Mouse (Mus musculus) thymus, adult 2 months (tissue): Measurements from ENCODE around the gene Mical2. TPM values are rescaled to one million over a fixed set of nuclear protein-coding genes. Genes with fewer than 3 reads are reported as not detected.

ENCODE experiments used
- DNase-seq: peaks from one replicate; pipeline ENCODE4 v3.0.0; 2021
- H3K27ac ChIP-seq: fragments of 200-500 bp; 2 replicates; pipeline ENCODE4 v1.5.1; 2012; ENCODE audit warnings: low read length, control low read depth; ENCODE audit not compliant: control insufficient read depth, insufficient read depth
- H3K27me3 ChIP-seq: fragments of 200-500 bp; 2 replicates; pipeline ENCODE4 v1.6.1; 2012; ENCODE audit warnings: mild to moderate bottlenecking, low read length, moderate library complexity, mixed read lengths; ENCODE audit not compliant: control insufficient read depth, insufficient read depth
- H3K36me3 ChIP-seq: fragments of 200-500 bp; 2 replicates; pipeline ENCODE4 v1.6.1; 2012; ENCODE audit warnings: mild to moderate bottlenecking, low read length, moderate library complexity; ENCODE audit not compliant: control insufficient read depth, insufficient read depth
- H3K4me1 ChIP-seq: fragments of 200-500 bp; replicated peaks from 2 replicates; pipeline ENCODE4 v1.6.1; 2012; ENCODE audit warnings: low read length; ENCODE audit not compliant: control insufficient read depth, insufficient read depth
- H3K4me3 ChIP-seq: fragments of 200-500 bp; 2 replicates; pipeline ENCODE4 v1.5.1; 2012; ENCODE audit warnings: mild to moderate bottlenecking, low read length, control low read depth, moderate library complexity; ENCODE audit not compliant: control insufficient read depth, insufficient read depth
- CTCF ChIP-seq: fragments of 200-500 bp; IDR thresholded peaks from 2 replicates; pipeline ENCODE4 v1.5.1; 2012; ENCODE audit warnings: mild to moderate bottlenecking, control low read depth, low read length, moderate library complexity, borderline replicate concordance; ENCODE audit not compliant: control insufficient read depth, poor library complexity, insufficient read depth; ENCODE audit errors: extremely low read depth
- POLR2A ChIP-seq: fragments of 200-500 bp; IDR thresholded peaks from 2 replicates; pipeline ENCODE4 v1.6.1; 2012; ENCODE audit warnings: mild to moderate bottlenecking, low read length, control low read depth, moderate library complexity; ENCODE audit not compliant: control insufficient read depth, poor library complexity, insufficient read depth; ENCODE audit errors: extremely low read depth
- WGBS: fragments of 180-500 bp; shearing (Covaris S2); methylation state at CpG from one replicate; pipeline ENCODE4 v1.1.7; 2018; 5-methylcytosine and 5-hydroxymethylcytosine counted together
- polyA plus RNA-seq: library from polyadenylated mRNA; depleted of rRNA; stranded (reverse); fragments of >200 nt; gene quantifications from 2 replicates; pipeline ENCODE4 v1.2.3, GENCODE M21; 2012

The Mical2 gene
- polyA plus RNA-seq, 1 experiment = 3.5 TPM

- no peak overlapping the region for H3K4me3 ChIP-seq
- H3K27ac ChIP-seq = no peak overlapping the region
- DNase-seq = no peak
- H3K27me3 ChIP-seq = no peaks in the 10 kb centered on the region
- no peaks in the 10 kb centered on the region for H3K36me3 ChIP-seq
- TF ChIP-seq POLR2A = no peak
- no peak for TF ChIP-seq CTCF
- 95% methylated on average over 3 of the region's 3 CpGs for WGBS
- H3K4me1 ChIP-seq = peaks cover 33% of the 10 kb centered on the region
Measured at GRCm38 (mm10) chr7:112320052-112320730, 94.5 kb downstream of the Mical2 start.

GRCm38 (mm10) chr7:112321798-112322794, 96.4 kb downstream of the Mical2 start:
- TF ChIP-seq POLR2A = no peak
- TF ChIP-seq CTCF = no peak
- no peaks in the 10 kb centered on the region for H3K27me3 ChIP-seq
- no peaks in the 10 kb centered on the region for H3K36me3 ChIP-seq
- 28% methylated on average over 9 of the region's 9 CpGs for WGBS
- peaks cover 23% of the 10 kb centered on the region for H3K4me1 ChIP-seq
- DNase-seq = peak; percentile 48
- no peak overlapping the region for H3K4me3 ChIP-seq
- no peak overlapping the region for H3K27ac ChIP-seq

- Histone ChIP-seq H3K27ac (no peak overlapping the region), H3K27me3 (no peaks in the 10 kb centered on the region), H3K4me1 (peaks cover 13% of the 10 kb centered on the region), H3K36me3 (no peaks in the 10 kb centered on the region), H3K4me3 (no peak overlapping the region)
- no peak for TF ChIP-seq CTCF
- TF ChIP-seq POLR2A = no peak
- WGBS = 99% methylated on average over 5 of the region's 5 CpGs
- no peak for DNase-seq
Measured at GRCm38 (mm10) chr7:112324577-112324976, 98.9 kb downstream of the Mical2 start.

GRCm38 (mm10) chr7:112326852-112327251, 101.2 kb downstream of the Mical2 start:
- no peaks in the 10 kb centered on the region for H3K36me3 ChIP-seq
- no peaks in the 10 kb centered on the region for H3K27me3 ChIP-seq
- TF ChIP-seq CTCF (no peak), POLR2A (no peak)
- peaks cover 6% of the 10 kb centered on the region for H3K4me1 ChIP-seq
- H3K27ac ChIP-seq = no peak overlapping the region
- H3K4me3 ChIP-seq = no peak overlapping the region
- no peak for DNase-seq
- 99% methylated on average over 4 of the region's 4 CpGs for WGBS

- Histone ChIP-seq H3K36me3 (no peaks in the 10 kb centered on the region), H3K4me3 (no peak overlapping the region), H3K27ac (no peak overlapping the region), H3K4me1 (no peaks in the 10 kb centered on the region), H3K27me3 (no peaks in the 10 kb centered on the region)
- TF ChIP-seq CTCF (no peak), POLR2A (no peak)
- WGBS = 0% methylated on average over 1 of the region's 1 CpGs
- peak; percentile 58 for DNase-seq
Measured at GRCm38 (mm10) chr7:112328969-112329368, 103.3 kb downstream of the Mical2 start.

GRCm38 (mm10) chr7:112329496-112329895, 103.8 kb downstream of the Mical2 start:
- Histone ChIP-seq H3K27me3 (no peaks in the 10 kb centered on the region), H3K4me1 (no peaks in the 10 kb centered on the region), H3K36me3 (no peaks in the 10 kb centered on the region), H3K27ac (no peak overlapping the region), H3K4me3 (no peak overlapping the region)
- TF ChIP-seq CTCF = no peak
- no peak for TF ChIP-seq POLR2A
- WGBS = 92% methylated on average over 7 of the region's 7 CpGs
- DNase-seq = no peak
